Mouse (Mus musculus): ENCODE data around the gene Bmp6. TPM values are rescaled to one million over a fixed set of nuclear protein-coding genes. Genes with fewer than 3 reads are reported as not detected.

Gene Bmp6
- total RNA-seq, 2 experiments from 2014 or later: not detected

GRCm38 (mm10) chr13:38422491-38422890 lies 77.6 kb downstream of the Bmp6 start:
- ATAC-seq (replicated peaks; ENCODE audit: poor library complexity, severe bottlenecking): no peak

- ATAC-seq (replicated peaks; ENCODE audit: poor library complexity, severe bottlenecking): no peak
Observed at GRCm38 (mm10) chr13:38425294-38425693, 80.4 kb downstream of the Bmp6 start.

- no peak for ATAC-seq (replicated peaks; ENCODE audit: poor library complexity, severe bottlenecking)
Observed at GRCm38 (mm10) chr13:38429671-38430070, 84.8 kb downstream of the Bmp6 start.

GRCm38 (mm10) chr13:38430075-38430474 lies 85.2 kb downstream of the Bmp6 start:
- no peak for ATAC-seq (replicated peaks; ENCODE audit: poor library complexity, severe bottlenecking)

- no peak for ATAC-seq (replicated peaks; ENCODE audit: poor library complexity, severe bottlenecking)
Observed at GRCm38 (mm10) chr13:38434831-38435230, 89.9 kb downstream of the Bmp6 start.

GRCm38 (mm10) chr13:38437930-38438329 lies 93.0 kb downstream of the Bmp6 start:
- peak; percentile 58 for ATAC-seq (replicated peaks; ENCODE audit: poor library complexity, severe bottlenecking)

GRCm38 (mm10) chr13:38440240-38440639 lies 95.3 kb downstream of the Bmp6 start:
- ATAC-seq (replicated peaks; ENCODE audit: poor library complexity, severe bottlenecking): no peak

- no peak for ATAC-seq (replicated peaks; ENCODE audit: poor library complexity, severe bottlenecking)
Observed at GRCm38 (mm10) chr13:38448516-38449015, 103.7 kb downstream of the Bmp6 start.

- ATAC-seq (replicated peaks; ENCODE audit: poor library complexity, severe bottlenecking): no peak
Observed at GRCm38 (mm10) chr13:38450051-38450971, 105.4 kb downstream of the Bmp6 start.

GRCm38 (mm10) chr13:38451446-38451845 lies 106.5 kb downstream of the Bmp6 start:
- ATAC-seq (replicated peaks; ENCODE audit: poor library complexity, severe bottlenecking): no peak

- ATAC-seq (replicated peaks; ENCODE audit: poor library complexity, severe bottlenecking): no peak
Observed at GRCm38 (mm10) chr13:38463410-38463809, 118.5 kb downstream of the Bmp6 start.

- ATAC-seq (replicated peaks; ENCODE audit: poor library complexity, severe bottlenecking): no peak
Observed at GRCm38 (mm10) chr13:38470882-38471281, 126.0 kb downstream of the Bmp6 start.

- no peak for ATAC-seq (replicated peaks; ENCODE audit: poor library complexity, severe bottlenecking)
Observed at GRCm38 (mm10) chr13:38472636-38473035, 127.7 kb downstream of the Bmp6 start.

GRCm38 (mm10) chr13:38473497-38473896 lies 128.6 kb downstream of the Bmp6 start:
- no peak for ATAC-seq (replicated peaks; ENCODE audit: poor library complexity, severe bottlenecking)

- no peak for ATAC-seq (replicated peaks; ENCODE audit: poor library complexity, severe bottlenecking)
Observed at GRCm38 (mm10) chr13:38476936-38477335, 132.0 kb downstream of the Bmp6 start.

- no peak for ATAC-seq (replicated peaks; ENCODE audit: poor library complexity, severe bottlenecking)
Observed at GRCm38 (mm10) chr13:38481021-38481420, 136.1 kb downstream of the Bmp6 start.

- ATAC-seq (replicated peaks; ENCODE audit: poor library complexity, severe bottlenecking): no peak
Observed at GRCm38 (mm10) chr13:38484701-38485100, 139.8 kb downstream of the Bmp6 start.

GRCm38 (mm10) chr13:38486767-38487166 lies 141.9 kb downstream of the Bmp6 start:
- ATAC-seq (replicated peaks; ENCODE audit: poor library complexity, severe bottlenecking): no peak

- no peak for ATAC-seq (replicated peaks; ENCODE audit: poor library complexity, severe bottlenecking)
Observed at GRCm38 (mm10) chr13:38496715-38497114, 151.8 kb downstream of the Bmp6 start.

GRCm38 (mm10) chr13:38501314-38501713 lies 156.4 kb downstream of the Bmp6 start:
- ATAC-seq (replicated peaks; ENCODE audit: poor library complexity, severe bottlenecking): no peak

- peak; percentile 86 for ATAC-seq (replicated peaks; ENCODE audit: poor library complexity, severe bottlenecking)
Observed at GRCm38 (mm10) chr13:38503137-38503849, 158.4 kb downstream of the Bmp6 start.
